Mouse (Mus musculus): ENCODE data around the gene Dnah6. TPM values are rescaled to one million over a fixed set of nuclear protein-coding genes. Genes with fewer than 3 reads are reported as not detected.

Gene Dnah6
- polyA plus RNA-seq, 1 experiment from 2014 or later = 0.34 TPM

DNA sequence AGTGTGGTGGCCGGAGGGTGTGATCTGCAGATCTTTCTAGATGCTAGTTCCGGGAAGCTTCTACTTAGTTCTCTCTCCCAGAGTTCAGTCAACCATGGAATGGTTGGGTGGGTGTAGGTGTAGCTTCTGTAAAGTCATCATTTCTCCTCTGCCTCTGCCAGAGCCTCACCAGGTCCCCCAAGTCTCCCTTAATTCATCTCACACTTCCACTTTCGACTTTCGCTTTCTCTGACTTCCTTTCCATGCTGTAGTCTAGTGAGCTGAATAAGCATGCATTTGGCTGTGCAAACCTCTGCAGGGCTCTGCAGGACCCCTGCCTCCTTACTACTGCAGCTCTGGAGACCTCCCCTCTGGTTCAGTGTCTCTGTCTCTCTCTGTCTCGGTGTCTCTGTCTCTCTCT lies 231.2 kb downstream of the Dnah6 start:
- Histone ChIP-seq H3K4me2 (ENCODE audit: low read length) (no peak overlapping the region), H3K27ac (ENCODE audit: low read depth, low read length) (no peak overlapping the region), H3K27me3 (replicated peaks; ENCODE audit: control insufficient read depth, insufficient read depth, low read length) (no peaks in the 10 kb centered on the region), H3K9me3 (replicated peaks; ENCODE audit: control insufficient read depth, low read length) (no peaks in the 10 kb centered on the region), H3K36me3 (ENCODE audit: control insufficient read depth, insufficient read depth, low read length) (no peaks in the 10 kb centered on the region), H3K9ac (ENCODE audit: low read length) (no peak overlapping the region), H3K4me1 (ENCODE audit: control insufficient read depth, insufficient read depth, low read length) (peaks cover 6% of the 10 kb centered on the region), H3K4me3 (ENCODE audit: low read depth, low read length) (no peak overlapping the region)
- WGBS = 92% methylated on average over 5 of the region's 5 CpGs
- no peak for DNase-seq (ENCODE audit: low spot score)
- ATAC-seq = no peak

DNA sequence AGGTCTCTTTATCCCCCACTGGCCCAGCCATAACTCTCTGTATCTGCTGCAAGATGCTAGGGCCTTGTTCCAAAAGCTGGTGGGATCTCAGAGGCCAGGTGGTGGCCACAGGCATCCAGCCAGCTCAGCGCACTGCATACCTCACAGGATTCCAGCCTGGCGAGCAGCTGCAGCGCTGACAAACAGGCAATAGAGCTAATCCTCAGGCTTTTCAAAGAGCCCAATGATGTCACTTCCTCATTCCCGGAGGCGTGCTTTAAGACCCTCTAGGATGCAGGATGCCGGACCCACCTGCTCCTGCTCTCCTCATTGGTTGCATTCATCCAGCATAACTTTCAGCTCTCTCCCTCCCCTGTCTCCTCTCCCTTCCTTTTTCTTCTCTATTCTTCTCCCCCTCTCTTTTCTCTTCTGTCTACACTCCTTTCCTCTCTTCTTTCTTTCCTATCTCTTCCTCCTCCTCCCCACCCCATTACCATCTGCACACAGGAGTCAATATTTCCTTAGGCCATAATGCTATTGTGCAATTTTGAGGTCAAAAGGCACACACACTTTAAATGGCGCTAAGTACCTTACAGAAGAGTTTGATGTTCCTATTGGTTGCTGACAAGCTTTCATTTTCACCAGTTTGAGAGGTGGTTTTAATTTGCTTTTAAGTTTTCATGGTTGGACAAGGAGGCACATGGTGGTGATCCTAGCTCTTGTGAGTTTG lies 232.3 kb downstream of the Dnah6 start:
- Histone ChIP-seq H3K4me2 (ENCODE audit: low read length) (no peak overlapping the region), H3K9me3 (replicated peaks; ENCODE audit: control insufficient read depth, low read length) (no peaks in the 10 kb centered on the region), H3K27me3 (replicated peaks; ENCODE audit: control insufficient read depth, insufficient read depth, low read length) (no peaks in the 10 kb centered on the region), H3K9ac (ENCODE audit: low read length) (no peak overlapping the region), H3K4me1 (ENCODE audit: control insufficient read depth, insufficient read depth, low read length) (peaks cover 6% of the 10 kb centered on the region), H3K4me3 (ENCODE audit: low read depth, low read length) (no peak overlapping the region), H3K36me3 (ENCODE audit: control insufficient read depth, insufficient read depth, low read length) (no peaks in the 10 kb centered on the region), H3K27ac (ENCODE audit: low read depth, low read length) (no peak overlapping the region)
- DNase-seq (ENCODE audit: low spot score) = peak; percentile 77
- 16% methylated on average over 7 of the region's 7 CpGs for WGBS
- ATAC-seq = peak; percentile 89

DNA sequence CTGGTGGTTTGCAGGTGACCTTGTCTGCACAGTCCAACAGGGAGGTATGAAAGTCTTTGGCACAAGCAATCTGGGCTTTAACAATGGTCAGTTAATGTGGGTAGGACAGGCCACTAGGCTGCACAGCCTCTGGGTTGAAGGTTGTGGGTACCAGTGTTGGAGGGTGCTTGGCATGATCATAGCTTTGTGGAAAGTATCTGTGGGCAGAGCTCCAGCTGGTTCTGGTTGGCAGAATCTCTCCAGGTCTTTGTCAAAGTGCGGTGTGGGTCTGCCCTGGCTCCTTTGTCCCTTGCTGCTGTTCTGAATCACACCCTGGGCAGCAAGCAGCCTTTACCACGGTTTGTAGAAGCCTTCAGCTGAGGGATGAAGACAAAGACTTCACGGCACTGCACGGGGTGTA lies 238.9 kb downstream of the Dnah6 start:
- no peak overlapping the region for H3K4me2 ChIP-seq (ENCODE audit: low read length)
- 67% methylated on average over 4 of the region's 4 CpGs for WGBS
- no peak for ATAC-seq

GRCm38 (mm10) chr6:72981851-72982250 lies 239.6 kb downstream of the Dnah6 start:
- Histone ChIP-seq H3K4me1 (ENCODE audit: control insufficient read depth, insufficient read depth, low read length) (no peaks in the 10 kb centered on the region), H3K4me2 (ENCODE audit: low read length) (no peak overlapping the region), H3K27ac (ENCODE audit: low read depth, low read length) (no peak overlapping the region), H3K4me3 (ENCODE audit: low read depth, low read length) (no peak overlapping the region), H3K9ac (ENCODE audit: low read length) (no peak overlapping the region), H3K36me3 (ENCODE audit: control insufficient read depth, insufficient read depth, low read length) (no peaks in the 10 kb centered on the region), H3K9me3 (replicated peaks; ENCODE audit: control insufficient read depth, low read length) (no peaks in the 10 kb centered on the region), H3K27me3 (replicated peaks; ENCODE audit: control insufficient read depth, insufficient read depth, low read length) (no peaks in the 10 kb centered on the region)
- ATAC-seq (no peak), DNase-seq (ENCODE audit: low spot score) (peak; percentile 6)
- 70% methylated on average over 6 of the region's 6 CpGs for WGBS

More for the DNA sequence above, 238.9 kb downstream of the Dnah6 start:
- Histone ChIP-seq H3K27me3 (replicated peaks; ENCODE audit: control insufficient read depth, insufficient read depth, low read length) (no peaks in the 10 kb centered on the region), H3K4me3 (ENCODE audit: low read depth, low read length) (no peak overlapping the region), H3K4me1 (ENCODE audit: control insufficient read depth, insufficient read depth, low read length) (no peaks in the 10 kb centered on the region), H3K36me3 (ENCODE audit: control insufficient read depth, insufficient read depth, low read length) (no peaks in the 10 kb centered on the region), H3K9me3 (replicated peaks; ENCODE audit: control insufficient read depth, low read length) (no peaks in the 10 kb centered on the region), H3K9ac (ENCODE audit: low read length) (no peak overlapping the region), H3K27ac (ENCODE audit: low read depth, low read length) (no peak overlapping the region)
- DNase-seq (ENCODE audit: low spot score) = no peak

DNA sequence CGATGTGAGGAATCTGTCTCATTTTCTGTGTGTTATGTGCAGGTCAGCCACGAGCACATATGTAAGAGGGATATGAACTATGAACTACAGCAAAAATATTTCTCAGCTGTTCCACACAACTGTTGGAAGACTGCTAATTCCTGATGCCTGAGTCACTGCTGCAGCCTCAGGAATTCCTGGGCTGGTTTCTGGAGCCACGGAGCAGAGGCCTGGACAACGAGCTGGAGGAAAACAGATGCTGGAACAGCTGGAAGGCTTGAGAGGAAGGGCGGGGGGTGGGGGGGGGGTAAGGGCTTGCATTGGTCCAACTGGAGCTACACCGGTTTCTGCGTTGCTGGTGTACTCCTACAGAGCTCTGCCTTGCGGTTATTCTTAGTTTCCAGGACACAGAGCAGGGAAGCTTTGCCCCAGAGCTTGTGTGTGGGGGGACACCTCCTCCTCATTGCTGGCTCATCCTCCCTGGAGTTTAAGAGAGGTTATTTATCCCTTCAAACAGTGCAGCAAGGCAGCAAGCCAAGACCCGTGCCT lies 240.3 kb downstream of the Dnah6 start:
- ATAC-seq = no peak
- H3K9ac ChIP-seq (ENCODE audit: low read length) = no peak overlapping the region
- WGBS = 56% methylated on average over 9 of the region's 9 CpGs
- no peak overlapping the region for H3K27ac ChIP-seq (ENCODE audit: low read depth, low read length)
- H3K4me1 ChIP-seq (ENCODE audit: control insufficient read depth, insufficient read depth, low read length) = no peaks in the 10 kb centered on the region
- H3K4me3 ChIP-seq (ENCODE audit: low read depth, low read length) = no peak overlapping the region
- no peak overlapping the region for H3K4me2 ChIP-seq (ENCODE audit: low read length)
- H3K9me3 ChIP-seq (replicated peaks; ENCODE audit: control insufficient read depth, low read length) = no peaks in the 10 kb centered on the region
- H3K27me3 ChIP-seq (replicated peaks; ENCODE audit: control insufficient read depth, insufficient read depth, low read length) = no peaks in the 10 kb centered on the region
- H3K36me3 ChIP-seq (ENCODE audit: control insufficient read depth, insufficient read depth, low read length) = no peaks in the 10 kb centered on the region
- DNase-seq (ENCODE audit: low spot score) = no peak

DNA sequence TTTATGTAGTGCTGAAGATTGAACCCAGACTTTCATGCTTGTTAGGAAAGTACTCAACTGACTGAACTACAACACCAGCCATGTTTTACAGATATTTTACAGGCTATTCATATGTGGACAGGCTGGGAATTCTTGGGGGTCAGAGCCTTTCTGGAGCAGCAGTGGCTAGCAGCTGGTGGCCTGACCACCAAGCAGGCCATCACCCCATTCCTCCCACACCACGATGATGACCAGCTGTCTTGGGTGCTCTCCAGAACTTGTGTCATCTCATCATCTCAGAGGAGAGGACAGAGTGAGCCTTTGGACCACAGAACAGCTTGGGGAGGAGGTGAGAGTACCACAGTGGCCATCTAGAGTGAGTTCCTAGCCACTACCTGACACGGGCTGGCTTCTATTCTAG lies 244.6 kb downstream of the Dnah6 start:
- DNase-seq (ENCODE audit: low spot score) (no peak), ATAC-seq (no peak)
- H3K4me3 ChIP-seq (ENCODE audit: low read depth, low read length) = no peak overlapping the region
- no peaks in the 10 kb centered on the region for H3K36me3 ChIP-seq (ENCODE audit: control insufficient read depth, insufficient read depth, low read length)
- no peaks in the 10 kb centered on the region for H3K4me1 ChIP-seq (ENCODE audit: control insufficient read depth, insufficient read depth, low read length)
- H3K4me2 ChIP-seq (ENCODE audit: low read length) = no peak overlapping the region
- H3K9me3 ChIP-seq (replicated peaks; ENCODE audit: control insufficient read depth, low read length) = no peaks in the 10 kb centered on the region
- no peaks in the 10 kb centered on the region for H3K27me3 ChIP-seq (replicated peaks; ENCODE audit: control insufficient read depth, insufficient read depth, low read length)
- H3K27ac ChIP-seq (ENCODE audit: low read depth, low read length) = no peak overlapping the region
- 79% methylated on average over 2 of the region's 2 CpGs for WGBS
- H3K9ac ChIP-seq (ENCODE audit: low read length) = no peak overlapping the region

GRCm38 (mm10) chr6:72971074-72971473 lies 250.4 kb downstream of the Dnah6 start:
- Histone ChIP-seq H3K4me2 (ENCODE audit: low read length) (no peak overlapping the region), H3K27ac (ENCODE audit: low read depth, low read length) (no peak overlapping the region), H3K4me1 (ENCODE audit: control insufficient read depth, insufficient read depth, low read length) (no peaks in the 10 kb centered on the region), H3K9me3 (replicated peaks; ENCODE audit: control insufficient read depth, low read length) (no peaks in the 10 kb centered on the region), H3K4me3 (ENCODE audit: low read depth, low read length) (no peak overlapping the region), H3K27me3 (replicated peaks; ENCODE audit: control insufficient read depth, insufficient read depth, low read length) (no peaks in the 10 kb centered on the region), H3K9ac (ENCODE audit: low read length) (no peak overlapping the region), H3K36me3 (ENCODE audit: control insufficient read depth, insufficient read depth, low read length) (no peaks in the 10 kb centered on the region)
- 72% methylated on average over 3 of the region's 3 CpGs for WGBS
- DNase-seq (ENCODE audit: low spot score) (no peak), ATAC-seq (no peak)

- Histone ChIP-seq H3K9me3 (replicated peaks; ENCODE audit: control insufficient read depth, low read length) (no peaks in the 10 kb centered on the region), H3K36me3 (ENCODE audit: control insufficient read depth, insufficient read depth, low read length) (no peaks in the 10 kb centered on the region), H3K4me3 (ENCODE audit: low read depth, low read length) (no peak overlapping the region), H3K27ac (ENCODE audit: low read depth, low read length) (no peak overlapping the region), H3K9ac (ENCODE audit: low read length) (no peak overlapping the region), H3K4me1 (ENCODE audit: control insufficient read depth, insufficient read depth, low read length) (no peaks in the 10 kb centered on the region), H3K4me2 (ENCODE audit: low read length) (no peak overlapping the region), H3K27me3 (replicated peaks; ENCODE audit: control insufficient read depth, insufficient read depth, low read length) (no peaks in the 10 kb centered on the region)
- no peak for ATAC-seq
- 50% methylated on average over 3 of the region's 3 CpGs for WGBS
- DNase-seq (ENCODE audit: low spot score) = no peak
Measured at GRCm38 (mm10) chr6:72969787-72970186, 251.7 kb downstream of the Dnah6 start.

All from forebrain, embryonic 14.5 days (tissue).